Mouse (Mus musculus) liver, postnatal 0 days (tissue): Measurements from ENCODE around the gene Enkd1.

Experiments
- CTCF ChIP-seq: sonication (generic); IDR thresholded peaks from 2 replicates; pipeline ENCODE4 v1.5.1; 2016; ENCODE audit warnings: antibody characterized with exemption, low read depth
- EP300 ChIP-seq: IDR thresholded peaks from 2 replicates; pipeline ENCODE4 v1.6.1; 2016; ENCODE audit warnings: antibody characterized with exemption, low read depth, mild to moderate bottlenecking

DNA sequence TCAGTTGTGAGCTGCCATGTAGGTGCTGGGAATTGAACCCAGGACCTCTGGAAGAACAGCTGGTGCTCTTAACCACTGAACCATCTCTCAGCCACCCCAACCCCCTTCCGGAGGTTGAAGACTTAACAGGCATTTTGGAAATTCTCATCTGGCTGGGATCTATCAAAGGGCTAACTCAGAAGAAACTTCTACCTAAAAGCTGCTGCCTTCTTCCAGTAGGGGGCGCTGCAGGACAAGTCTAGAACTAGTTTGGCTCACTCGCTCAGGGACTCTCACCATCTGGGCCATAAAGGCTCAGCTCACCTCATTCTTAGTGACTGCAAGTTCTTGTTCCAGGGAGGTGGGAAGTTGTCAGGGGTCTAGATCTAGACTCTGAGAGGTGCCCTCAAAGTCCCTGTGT lies 6.1 kb upstream of the Enkd1 start:
- TF ChIP-seq CTCF (peak; percentile 95), EP300 (peak; percentile 19; the same call in 1 of the 2 replicates)
